In the genomic region with DNA sequence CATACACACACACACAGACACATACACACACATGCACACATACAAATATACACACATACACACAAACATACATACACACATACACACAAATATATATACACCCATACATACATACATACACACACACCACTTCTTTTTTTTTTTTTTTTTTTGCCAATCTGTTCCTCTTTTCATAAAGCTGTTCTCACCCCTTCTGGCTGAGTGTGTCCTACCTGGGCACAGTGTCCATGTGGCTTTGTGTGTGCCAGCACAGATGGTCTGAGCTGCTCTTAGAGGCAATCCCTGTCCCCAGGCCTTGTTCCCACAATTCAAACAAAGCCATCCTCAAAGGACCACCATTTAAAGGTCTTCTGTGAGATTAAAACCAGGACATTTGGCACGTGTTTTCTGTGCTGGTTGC, we compare ENCODE assay signal across 20 mouse cellular contexts.
A peak's percentile ranks its signal among the peaks of the same experiment; 100 is the strongest.
DNase-seq lines count a peak whose midpoint lies in the region; ATAC-seq and TF ChIP-seq lines count a peak whose summit lies in the region.
"Had no signal": no experiment of that assay in that cellular context is flagged by ENCODE, and none has a peak within 500 bp of the region (broad histone marks: within the 10 kb centered on the region; RNA-seq: fewer than 3 reads in every experiment).

No protein-coding gene starts in this region.

- no peak for TF ChIP-seq CTCF in lung, postnatal 0 days (IDR thresholded peaks at IDR 0.05)

- no peaks in the 10 kb centered on the region for H3K36me3 ChIP-seq in forebrain, embryonic 14.5 days (ENCODE audit: control insufficient read depth, insufficient read depth, low read length)
- H3K36me3 ChIP-seq in forebrain, embryonic 10.5 days (replicated peaks), result no peaks in the 10 kb centered on the region
- no peaks in the 10 kb centered on the region for H3K36me3 ChIP-seq in lung, postnatal 0 days (ENCODE audit: insufficient read depth, low read length)
- H3K36me3 ChIP-seq: embryonic facial prominence, embryonic 13.5 days; G1E; heart, embryonic 12.5 days; intestine, embryonic 15.5 days had no signal

- H3K27me3 ChIP-seq in forebrain, embryonic 14.5 days (replicated peaks; ENCODE audit: control insufficient read depth, insufficient read depth, low read length), result no peaks in the 10 kb centered on the region
- no peaks in the 10 kb centered on the region for H3K27me3 ChIP-seq in forebrain, embryonic 10.5 days (ENCODE audit: poor library complexity, severe bottlenecking)
- no peaks in the 10 kb centered on the region for H3K27me3 ChIP-seq in lung, postnatal 0 days (replicated peaks; ENCODE audit: insufficient read depth, low read length)
- H3K27me3 ChIP-seq: embryonic facial prominence, embryonic 13.5 days; heart, embryonic 12.5 days; intestine, embryonic 15.5 days had no signal

- H3K4me1 ChIP-seq in forebrain, embryonic 14.5 days (ENCODE audit: control insufficient read depth, insufficient read depth, low read length), result no peaks in the 10 kb centered on the region
- H3K4me1 ChIP-seq in forebrain, embryonic 10.5 days, result no peaks in the 10 kb centered on the region
- no peaks in the 10 kb centered on the region for H3K4me1 ChIP-seq in lung, postnatal 0 days (ENCODE audit: insufficient read depth, low read depth, low read length)
- H3K4me1 ChIP-seq: embryonic facial prominence, embryonic 13.5 days; heart, embryonic 12.5 days; intestine, embryonic 15.5 days had no signal

- H3K27ac ChIP-seq in forebrain, embryonic 14.5 days (ENCODE audit: low read depth, low read length), result no peak overlapping the region
- H3K27ac ChIP-seq in forebrain, embryonic 10.5 days, result no peak overlapping the region
- no peak overlapping the region for H3K27ac ChIP-seq in lung, postnatal 0 days (ENCODE audit: low read length)
- H3K27ac ChIP-seq: embryonic facial prominence, embryonic 13.5 days; gastrocnemius, adult 2 months; intestine, embryonic 15.5 days had no signal

- H3K4me2 ChIP-seq in forebrain, embryonic 14.5 days (ENCODE audit: low read length), result no peak overlapping the region
- no peak overlapping the region for H3K4me2 ChIP-seq in lung, postnatal 0 days (replicated peaks; ENCODE audit: low read depth, low read length)
- H3K4me2 ChIP-seq: embryonic facial prominence, embryonic 13.5 days; heart, embryonic 12.5 days; intestine, embryonic 15.5 days had no signal

- TF ChIP-seq EP300 in lung, postnatal 0 days (IDR thresholded peaks at IDR 0.05), result no peak

- 34% methylated on average over 1 of the region's 1 CpGs for WGBS in forebrain, embryonic 14.5 days
- WGBS in forebrain, embryonic 10.5 days, result 58% methylated on average over 1 of the region's 1 CpGs
- 42% methylated on average over 1 of the region's 1 CpGs for WGBS in lung, postnatal 0 days

- H3K9ac ChIP-seq in forebrain, embryonic 14.5 days (ENCODE audit: low read length), result no peak overlapping the region
- no peak overlapping the region for H3K9ac ChIP-seq in lung, postnatal 0 days (replicated peaks; ENCODE audit: low read depth)
- H3K9ac ChIP-seq: embryonic facial prominence, embryonic 13.5 days; heart, embryonic 12.5 days; intestine, embryonic 15.5 days had no signal

- H3K9me3 ChIP-seq in forebrain, embryonic 14.5 days (replicated peaks; ENCODE audit: control insufficient read depth, low read length), result no peaks in the 10 kb centered on the region
- no peaks in the 10 kb centered on the region for H3K9me3 ChIP-seq in forebrain, embryonic 10.5 days
- H3K9me3 ChIP-seq in lung, postnatal 0 days (ENCODE audit: low read length), result no peaks in the 10 kb centered on the region
- H3K9me3 ChIP-seq: embryonic facial prominence, embryonic 13.5 days; G1E; heart, embryonic 12.5 days; intestine, embryonic 15.5 days had no signal

- no peak for DNase-seq in cerebellum, adult 11-12 months
- peak; percentile 18 for DNase-seq in forebrain, embryonic 14.5 days (ENCODE audit: low spot score)
- DNase-seq in forebrain, embryonic 10.5 days (ENCODE audit: extremely low spot score, low spot score), result no peak
- DNase-seq in left cerebral cortex, postnatal 4 days, result peak; percentile 17
- DNase-seq in left cerebral cortex, adult 18-20 months (ENCODE audit: low spot score in 2 of 2), result no peak
- DNase-seq in cerebellum, postnatal 36 days, result peak; percentile 31 to 32
- no peak for DNase-seq in lung, postnatal 0 days (ENCODE audit: low spot score)
- DNase-seq: adrenal gland, postnatal 10 days; B cell, adult 2 months; gastrocnemius, adult 2 months; gastrocnemius, postnatal 25 days; heart, postnatal 36 days; kidney, adult 18-20 months had no signal

- H3K4me3 ChIP-seq in forebrain, embryonic 14.5 days (ENCODE audit: low read depth, low read length), result no peak overlapping the region
- H3K4me3 ChIP-seq in forebrain, embryonic 10.5 days, result no peak overlapping the region
- H3K4me3 ChIP-seq in lung, postnatal 0 days (ENCODE audit: low read depth, low read length), result no peak overlapping the region
- H3K4me3 ChIP-seq: embryonic facial prominence, embryonic 13.5 days; gastrocnemius, adult 2 months; heart, embryonic 12.5 days; intestine, embryonic 15.5 days had no signal

- peak; percentile 61; the same call in 1 of the 2 replicates for ATAC-seq in cerebellum, adult (ENCODE audit: insufficient number of reproducible peaks, low FRiP score, low TSS enrichment)
- ATAC-seq in forebrain, embryonic 14.5 days, result no peak
- ATAC-seq in lung, postnatal 0 days, result no peak
- ATAC-seq: CD4-positive, CD25-positive, alpha-beta regulatory T cell, adult 4 months; hindbrain, embryonic 16.5 days; intestine, embryonic 15.5 days had no signal

- intact Hi-C loops in left cerebral cortex, postnatal 4 days (cut with DNase I), result no loop called here

Comparison
In these comparisons a context has a peak if more than half of its experiments do, and no peak if none do; other contexts are left out.
1. DNase-seq: peak in forebrain, embryonic 14.5 days (single experiment), left cerebral cortex, postnatal 4 days (single experiment) and cerebellum, postnatal 36 days (2 of 2); none in cerebellum, adult 11-12 months (single experiment), forebrain, embryonic 10.5 days (single experiment), left cerebral cortex, adult 18-20 months (0 of 2) and lung, postnatal 0 days (single experiment).